Mouse (Mus musculus) heart, adult 2 months (tissue): Measurements from ENCODE around the gene Nr2f6.

ENCODE experiments used
- CTCF ChIP-seq: fragments of 200-600 bp; IDR thresholded peaks from 2 replicates; pipeline ENCODE4 v1.8.1; 2022; ENCODE audit warnings: antibody characterized with exemption, mild to moderate bottlenecking, moderate library complexity
- POLR2A ChIP-seq: fragments of 200-500 bp; IDR thresholded peaks from 2 replicates; pipeline ENCODE4 v1.6.1; 2011; ENCODE audit warnings: mild to moderate bottlenecking, low read depth, low read length, control low read depth; ENCODE audit not compliant: insufficient read depth

DNA sequence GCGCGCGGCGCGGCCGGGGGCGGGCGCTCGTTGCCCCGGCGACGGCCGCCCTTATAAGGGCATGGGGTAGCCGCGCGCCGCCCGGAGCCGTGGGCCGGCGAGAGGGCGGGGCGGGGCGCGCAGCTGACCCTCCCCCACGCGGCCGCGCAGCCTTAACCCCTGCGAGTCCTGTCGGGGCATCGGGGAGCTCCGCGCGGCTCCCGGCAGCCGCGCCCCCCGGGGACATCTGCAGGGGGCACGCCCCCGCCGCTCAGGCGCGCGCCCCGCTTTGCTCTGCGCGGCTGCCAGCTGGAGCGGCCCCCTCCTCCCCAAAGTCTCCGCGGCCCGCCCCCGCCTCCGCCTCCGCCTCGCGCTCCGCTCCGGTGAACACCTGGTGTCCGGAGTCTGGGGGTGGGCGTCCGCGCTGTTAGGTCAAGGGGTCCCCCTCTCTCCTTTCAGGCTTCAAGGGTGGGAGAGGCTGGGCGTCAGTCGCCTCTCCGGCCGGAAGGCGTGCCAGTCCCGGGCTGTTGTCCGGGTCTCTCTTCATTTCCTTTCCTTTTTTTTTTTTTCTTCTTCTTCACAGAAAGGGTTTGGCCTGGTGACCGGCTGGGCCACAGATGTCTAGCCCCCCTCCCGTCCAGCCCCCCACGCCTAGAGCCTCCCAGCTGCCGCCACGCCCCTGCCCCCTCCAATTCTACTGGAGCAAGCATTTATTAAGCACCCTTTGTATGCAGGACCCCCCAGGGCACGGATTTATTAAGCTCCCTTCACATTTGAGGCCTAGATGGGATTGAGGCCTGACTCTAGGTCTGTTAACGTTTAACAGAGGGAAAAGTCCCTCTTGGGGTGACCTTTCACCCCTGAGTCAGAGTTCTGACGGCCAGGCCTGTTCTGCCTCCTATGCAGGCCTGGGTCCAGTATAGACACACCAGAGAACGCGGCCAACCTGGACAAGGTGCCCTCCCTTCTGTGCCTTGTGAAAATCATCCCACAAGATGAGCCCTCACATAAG lies 506 bp upstream of the Nr2f6 start:
- TF ChIP-seq POLR2A (no peak; the same call in none of the 2 replicates), CTCF (no peak)
